Mouse (Mus musculus): ENCODE measurements around the gene D630045J12Rik. TPM values are rescaled to one million over a fixed set of nuclear protein-coding genes. Genes with fewer than 3 reads are reported as not detected.

Gene D630045J12Rik
- polyA plus RNA-seq (2017; shearing (Covaris generic)), result 0.37 TPM

DNA sequence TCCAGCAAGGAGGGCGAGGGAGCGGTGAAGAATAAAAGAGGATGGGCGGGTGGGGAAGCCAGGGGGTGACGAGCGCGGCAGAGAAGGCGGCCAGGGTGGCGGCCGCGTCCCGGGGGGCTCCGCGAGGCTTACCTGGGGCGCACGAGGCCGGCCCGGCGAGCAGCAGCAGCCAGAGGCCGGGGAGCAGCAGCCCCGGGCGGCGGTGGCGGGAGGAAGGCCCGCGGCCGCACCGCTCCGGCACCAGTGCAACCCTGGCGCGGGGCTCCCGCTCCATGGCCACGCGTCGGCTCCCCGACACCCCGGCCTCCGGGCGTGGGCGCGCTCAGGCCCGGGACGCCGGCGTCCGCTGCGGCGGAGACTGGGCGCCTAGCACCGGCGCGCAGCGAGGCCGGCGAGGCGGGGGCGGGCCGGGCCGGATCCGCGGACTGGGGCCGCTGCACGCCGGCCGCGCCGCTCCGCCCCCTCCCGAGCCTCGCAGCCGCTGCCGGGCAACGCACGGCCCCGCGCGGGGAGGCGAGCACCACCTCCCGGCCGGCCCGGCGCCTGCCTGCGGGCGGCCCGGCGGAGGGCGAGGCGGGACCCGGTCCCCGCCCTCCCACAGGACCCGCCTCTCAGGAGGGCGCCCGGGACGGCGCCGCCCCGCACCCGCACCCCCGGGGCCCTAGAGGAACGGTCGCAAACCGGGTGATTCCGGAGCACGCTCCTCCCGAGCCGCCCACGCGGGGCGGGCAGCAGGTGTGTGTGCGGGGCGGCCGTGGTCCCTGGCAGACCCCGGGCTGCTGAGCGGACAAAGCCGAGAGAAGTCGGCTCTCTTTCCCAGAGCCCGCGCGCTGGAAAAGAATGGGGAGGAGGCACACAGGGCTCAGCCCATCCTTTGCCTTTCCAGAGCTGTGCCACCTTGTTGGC, at the start of gene D630045J12Rik:
Gene D630045J12Rik (minus strand): TSS at position 274 of the 906 bp plus-strand sequence.

DNA sequence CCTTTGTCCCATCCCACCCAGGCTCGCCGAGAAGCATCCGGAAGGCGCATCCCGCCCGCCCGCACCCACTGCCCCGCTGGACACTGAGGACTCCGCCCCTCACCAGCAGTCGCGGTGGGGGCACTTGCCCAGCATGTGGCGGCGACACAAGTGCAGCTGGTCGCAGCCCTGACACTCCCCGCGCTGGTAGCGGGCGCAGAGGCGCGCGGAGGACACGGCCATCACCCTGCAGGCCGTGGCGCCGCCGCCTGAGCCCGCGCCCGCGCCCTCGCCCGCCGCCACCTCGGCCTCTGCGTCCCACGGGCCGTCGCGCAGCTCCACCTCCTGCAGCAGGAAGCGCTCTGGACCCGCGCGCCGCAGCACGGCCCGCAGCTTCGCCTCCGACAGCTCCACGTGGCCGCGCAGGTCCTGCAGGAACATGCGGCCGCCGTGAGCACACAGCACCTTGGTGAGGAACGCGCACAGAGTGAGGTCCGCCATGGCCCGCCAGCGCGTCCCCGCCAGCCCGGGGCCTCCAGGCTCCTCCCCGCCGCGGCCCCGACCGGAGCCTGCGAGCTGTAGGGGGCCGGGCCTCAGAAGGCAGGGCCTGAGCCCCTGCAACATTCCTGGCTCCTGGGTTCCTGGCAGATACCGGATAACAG, 45.1 kb upstream of the D630045J12Rik start, which contains the start of gene Zc3hav1l:
Gene Zc3hav1l (minus strand): TSS at position 499 of the 641 bp plus-strand sequence.

GRCm38 (mm10) chr6:38124207-38124835, 129.5 kb downstream of the D630045J12Rik start, which contains the start of gene Atp6v0a4:
TSS of gene Atp6v0a4 (minus strand) at chr6:38124586.

DNA sequence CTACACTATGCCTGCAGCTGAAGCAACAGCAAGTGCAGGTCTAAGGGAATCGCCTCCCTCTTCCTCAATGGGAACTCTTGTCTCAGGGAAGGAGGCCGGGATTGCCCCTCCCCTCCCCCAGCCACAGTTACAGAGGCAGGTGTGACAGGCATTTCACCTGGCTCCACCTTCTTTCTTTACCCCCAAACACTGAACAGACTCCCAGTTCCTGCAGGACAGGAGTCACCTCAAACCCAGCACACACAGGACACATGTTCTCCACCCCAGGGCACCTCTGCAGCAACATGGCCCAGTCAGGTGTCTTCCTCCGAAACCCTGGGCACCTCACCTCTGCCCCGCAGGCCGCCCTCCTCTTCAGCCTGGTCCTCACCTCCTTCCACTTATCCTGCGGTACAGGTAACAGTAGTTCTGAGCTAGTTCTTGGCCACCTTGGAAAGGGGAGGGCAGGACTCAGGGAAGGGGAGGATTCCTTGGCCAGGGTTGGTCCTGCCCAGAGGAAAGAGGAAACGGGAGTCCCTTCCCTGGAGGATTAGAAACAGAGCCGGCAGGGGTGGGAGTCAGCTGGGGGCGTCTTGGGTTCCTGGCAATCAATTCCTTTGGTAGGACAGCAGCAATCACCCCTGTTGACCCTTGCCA, 144.5 kb downstream of the D630045J12Rik start, which contains the start of gene Tmem213:
Gene Tmem213 (plus strand): TSS at position 96 of the 636 bp plus-strand sequence.

Other genes with a start within 250 kb of the D630045J12Rik start
- gene Svopl, start 207.0 kb downstream of the D630045J12Rik start, polyA plus RNA-seq (2017; shearing (Covaris generic)), result 0.17 TPM
- not detected for gene Tmem213, start 144.8 kb downstream of the D630045J12Rik start, polyA plus RNA-seq (2017; shearing (Covaris generic))
- gene Atp6v0a4, start 129.4 kb downstream of the D630045J12Rik start, polyA plus RNA-seq (2017; shearing (Covaris generic)), result not detected
- gene Zc3hav1l, start 45.2 kb upstream of the D630045J12Rik start, polyA plus RNA-seq (2017; shearing (Covaris generic)), result 0.80 TPM
- gene Zc3hav1, start 100.6 kb upstream of the D630045J12Rik start, polyA plus RNA-seq (2017; shearing (Covaris generic)), result 305 TPM
- 0.11 TPM for gene Ttc26, start 127.5 kb upstream of the D630045J12Rik start, polyA plus RNA-seq (2017; shearing (Covaris generic))
- gene Ubn2, start 179.9 kb upstream of the D630045J12Rik start, polyA plus RNA-seq (2017; shearing (Covaris generic)), result 21.7 TPM

Data from effector memory CD4-positive, alpha-beta T cell, adult 5 months (primary cell).